Mouse (Mus musculus) liver, embryonic 14.5 days (tissue): Measurements from ENCODE around the gene Iqsec1. TPM values are rescaled to one million over a fixed set of nuclear protein-coding genes. Genes with fewer than 3 reads are reported as not detected.

Experiments used
- ATAC-seq: fragments of 200-750 bp; cut with Nextera tagmentation; 2 replicates; pipeline ENCODE4 v1.8.0; 2017; ENCODE audit warnings: moderate number of reproducible peaks, mild to moderate bottlenecking, moderate library complexity; ENCODE audit not compliant: insufficient read depth
- DNase-seq, 3 experiments: peaks; one replicate each; pipeline ENCODE4 v3.0.0-alpha.2; 2012 to 2013; ENCODE audit warnings: low read depth in 3 of 3, low spot score in 3 of 3
- H3K27ac ChIP-seq: fragments of 300-500 bp; sonication (generic); 2 replicates; pipeline ENCODE4 v1.5.1; 2014; ENCODE audit warnings: moderate library complexity, mild to moderate bottlenecking, control low read depth, inconsistent platforms
- H3K27me3 ChIP-seq: fragments of 300-500 bp; sonication (generic); 2 replicates; pipeline ENCODE4 v1.6.1; 2014; ENCODE audit warnings: mild to moderate bottlenecking, low read length, moderate library complexity; ENCODE audit not compliant: control insufficient read depth, insufficient read depth
- H3K36me3 ChIP-seq: fragments of 300-500 bp; sonication (generic); replicated peaks from 2 replicates; pipeline ENCODE4 v1.6.1; 2014; ENCODE audit warnings: low read depth; ENCODE audit not compliant: control insufficient read depth, insufficient read depth
- H3K4me1 ChIP-seq, 2 experiments: fragments of 200-500 bp in 1 of 2; fragments of 300-500 bp in 1 of 2; sonication (generic) in 1 of 2; replicated peaks; 2 replicates each; pipeline ENCODE4 v1.6.1; 2012 to 2014; ENCODE audit warnings: antibody characterized with exemption in 1 of 2, inconsistent platforms in 1 of 2, low read length in 1 of 2; ENCODE audit not compliant: control insufficient read depth in 2 of 2, insufficient read depth in 2 of 2
- H3K4me2 ChIP-seq: fragments of 300-500 bp; sonication (generic); 2 replicates; pipeline ENCODE4 v1.6.1; 2014; ENCODE audit warnings: low read depth, mild to moderate bottlenecking, control low read depth, moderate library complexity
- H3K4me3 ChIP-seq, 2 experiments: fragments of 200-500 bp in 1 of 2; fragments of 300-500 bp in 1 of 2; sonication (generic) in 1 of 2; 2 replicates each; pipeline ENCODE4 v1.5.1; 2012 to 2014; ENCODE audit warnings: low read depth in 2 of 2, low read length in 2 of 2, mild to moderate bottlenecking in 2 of 2, control low read depth in 1 of 2, inconsistent platforms in 1 of 2, moderate library complexity in 1 of 2; ENCODE audit not compliant: insufficient read depth in 1 of 2
- H3K9ac ChIP-seq: fragments of 300-500 bp; sonication (generic); replicated peaks from 2 replicates; pipeline ENCODE4 v1.6.1; 2014; ENCODE audit warnings: mild to moderate bottlenecking, control low read depth, moderate library complexity
- H3K9me3 ChIP-seq: fragments of 300-500 bp; sonication (generic); 2 replicates; pipeline ENCODE4 v1.6.1; 2016; ENCODE audit warnings: low read length, mixed read lengths; ENCODE audit not compliant: control insufficient read depth
- CTCF ChIP-seq: IDR thresholded peaks from 2 replicates; pipeline ENCODE4 v1.5.1; 2016; ENCODE audit warnings: antibody characterized with exemption, low read depth, control low read depth
- EP300 ChIP-seq: IDR thresholded peaks from 2 replicates; pipeline ENCODE4 v1.6.1; 2016; ENCODE audit warnings: antibody characterized with exemption, low read depth
- WGBS: fragments of 180-500 bp; shearing (Covaris S2); extraction: QIAGEN DNeasy Blood & Tissue Kit; methylation state at CpG from one replicate; pipeline ENCODE4 v1.1.7; 2014; ENCODE audit not compliant: insufficient replicate concordance; 5-methylcytosine and 5-hydroxymethylcytosine counted together
- polyA plus RNA-seq, 2 experiments: library from polyadenylated mRNA; depleted of rRNA in 1 of 2; stranded (reverse) in 1 of 2; unstranded in 1 of 2; fragments of >200 nt; fragmentation: Nextera tagmentation in 1 of 2; extraction: Ambion mirVana in 1 of 2; gene quantifications; 2 replicates each; pipeline versions ENCODE4 v1.2.1 to v1.2.3; 2012 to 2014

The Iqsec1 gene
- polyA plus RNA-seq, 2 experiments, result 4.0 to 9.0 TPM

GRCm38 (mm10) chr6:90885626-90886025 lies 102.9 kb downstream of the Iqsec1 start:
- H3K36me3 ChIP-seq, result no peaks in the 10 kb centered on the region
- no peaks in the 10 kb centered on the region for H3K27me3 ChIP-seq
- no peaks in the 10 kb centered on the region for H3K4me1 ChIP-seq
- no peak overlapping the region for H3K4me2 ChIP-seq
- DNase-seq (no peak), ATAC-seq (no peak)
- H3K27ac ChIP-seq, result no peak overlapping the region
- no peak overlapping the region for H3K4me3 ChIP-seq
- no peak overlapping the region for H3K9ac ChIP-seq
- TF ChIP-seq EP300, result no peak
- TF ChIP-seq CTCF, result no peak
- WGBS, result 58% methylated on average over 1 of the region's 1 CpGs
- no peaks in the 10 kb centered on the region for H3K9me3 ChIP-seq

GRCm38 (mm10) chr6:90884631-90885030 lies 103.9 kb downstream of the Iqsec1 start:
- ATAC-seq (no peak), DNase-seq (no peak)
- 34% methylated on average over 1 of the region's 1 CpGs for WGBS
- no peak overlapping the region for H3K4me2 ChIP-seq
- H3K4me3 ChIP-seq, result no peak overlapping the region
- TF ChIP-seq EP300, result no peak
- TF ChIP-seq CTCF, result no peak
- H3K27ac ChIP-seq, result no peak overlapping the region
- H3K27me3 ChIP-seq, result no peaks in the 10 kb centered on the region
- H3K4me1 ChIP-seq, result no peaks in the 10 kb centered on the region
- no peaks in the 10 kb centered on the region for H3K36me3 ChIP-seq
- no peaks in the 10 kb centered on the region for H3K9me3 ChIP-seq
- H3K9ac ChIP-seq, result no peak overlapping the region

- Histone ChIP-seq H3K4me2 (no peak overlapping the region), H3K27ac (no peak overlapping the region), H3K4me1 (no peaks in the 10 kb centered on the region), H3K9me3 (no peaks in the 10 kb centered on the region), H3K36me3 (no peaks in the 10 kb centered on the region), H3K27me3 (no peaks in the 10 kb centered on the region), H3K9ac (no peak overlapping the region), H3K4me3 (no peak overlapping the region)
- DNase-seq (no peak), ATAC-seq (no peak)
- WGBS, result 78% methylated on average over 2 of the region's 2 CpGs
- TF ChIP-seq EP300, result no peak
- no peak for TF ChIP-seq CTCF
Observed at GRCm38 (mm10) chr6:90880975-90881374, 107.5 kb downstream of the Iqsec1 start.

GRCm38 (mm10) chr6:90880404-90880803 lies 108.1 kb downstream of the Iqsec1 start:
- Histone ChIP-seq H3K27ac (no peak overlapping the region), H3K36me3 (no peaks in the 10 kb centered on the region), H3K9me3 (no peaks in the 10 kb centered on the region), H3K9ac (no peak overlapping the region), H3K27me3 (no peaks in the 10 kb centered on the region), H3K4me3 (no peak overlapping the region), H3K4me2 (no peak overlapping the region), H3K4me1 (no peaks in the 10 kb centered on the region)
- no peak for ATAC-seq
- 51% methylated on average over 3 of the region's 3 CpGs for WGBS
- no peak for DNase-seq
- TF ChIP-seq EP300 (no peak), CTCF (no peak)

- Histone ChIP-seq H3K4me1 (no peaks in the 10 kb centered on the region), H3K4me3 (no peak overlapping the region), H3K4me2 (no peak overlapping the region), H3K9me3 (no peaks in the 10 kb centered on the region), H3K27me3 (no peaks in the 10 kb centered on the region), H3K27ac (no peak overlapping the region), H3K9ac (no peak overlapping the region), H3K36me3 (no peaks in the 10 kb centered on the region)
- DNase-seq (no peak), ATAC-seq (no peak)
- TF ChIP-seq CTCF (no peak), EP300 (no peak)
- WGBS, result 64% methylated on average over 8 of the region's 8 CpGs
Observed at GRCm38 (mm10) chr6:90871581-90871980, 116.9 kb downstream of the Iqsec1 start.

GRCm38 (mm10) chr6:90868033-90868432 lies 120.5 kb downstream of the Iqsec1 start:
- no peak overlapping the region for H3K27ac ChIP-seq
- H3K27me3 ChIP-seq, result no peaks in the 10 kb centered on the region
- H3K36me3 ChIP-seq, result no peaks in the 10 kb centered on the region
- H3K4me2 ChIP-seq, result no peak overlapping the region
- H3K4me3 ChIP-seq, result no peak overlapping the region
- ATAC-seq (no peak), DNase-seq (no peak)
- H3K9me3 ChIP-seq, result no peaks in the 10 kb centered on the region
- H3K9ac ChIP-seq, result no peak overlapping the region
- no peaks in the 10 kb centered on the region for H3K4me1 ChIP-seq
- no peak for TF ChIP-seq EP300
- no peak for TF ChIP-seq CTCF
- WGBS, result 48% methylated on average over 3 of the region's 3 CpGs
